Comparison of ENCODE assay signal across 24 mouse cellular contexts in the genomic region with DNA sequence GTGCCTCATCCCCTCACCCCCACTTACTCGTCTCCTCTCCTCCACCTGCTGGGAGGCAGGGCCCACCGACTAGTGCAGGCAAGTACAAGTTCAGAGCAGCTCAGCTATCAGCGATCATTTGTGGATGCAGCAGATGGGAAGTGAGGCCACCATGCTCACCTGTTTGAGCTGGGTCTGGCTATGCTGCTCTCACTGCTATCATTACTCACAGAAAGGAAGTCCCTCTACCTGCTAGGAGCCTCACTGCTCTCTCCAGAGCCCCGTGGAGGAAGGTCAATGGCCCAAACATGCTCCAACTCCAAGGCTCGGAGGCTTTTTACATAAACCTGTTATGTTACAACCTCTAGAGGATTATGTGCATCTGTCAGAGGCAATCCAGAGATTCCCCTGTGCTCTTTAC. TPM values are rescaled to one million over a fixed set of nuclear protein-coding genes. Genes with fewer than 3 reads are reported as not detected.
DNase-seq lines count a peak whose midpoint lies in the region; ATAC-seq lines count a peak whose summit lies in the region.
"Had no signal": no experiment of that assay in that cellular context is flagged by ENCODE, and none has a peak within 500 bp of the region (broad histone marks: within the 10 kb centered on the region; RNA-seq: fewer than 3 reads in every experiment).

No protein-coding gene starts in this region.

- peaks cover 14% of the 10 kb centered on the region for H3K4me1 ChIP-seq in embryonic facial prominence, embryonic 13.5 days
- peaks cover 20% of the 10 kb centered on the region for H3K4me1 ChIP-seq in embryonic facial prominence, embryonic 10.5 days
- peaks cover 8% of the 10 kb centered on the region for H3K4me1 ChIP-seq in midbrain, embryonic 11.5 days (ENCODE audit: control insufficient read depth, insufficient read depth, low read length)
- peaks cover 28% of the 10 kb centered on the region for H3K4me1 ChIP-seq in midbrain, embryonic 10.5 days

- H3K4me2 ChIP-seq in embryonic facial prominence, embryonic 13.5 days = no peak overlapping the region
- no peak overlapping the region for H3K4me2 ChIP-seq in midbrain, embryonic 11.5 days
- H3K4me2 ChIP-seq: embryonic facial prominence, embryonic 15.5 days; hindbrain, embryonic 13.5 days; intestine, embryonic 15.5 days had no signal

- peak overlapping the region; percentile 37; the same call in 1 of the 2 replicates for H3K9ac ChIP-seq in embryonic facial prominence, embryonic 13.5 days
- no peak overlapping the region for H3K9ac ChIP-seq in midbrain, embryonic 11.5 days (ENCODE audit: low read length)
- H3K9ac ChIP-seq: embryonic facial prominence, embryonic 15.5 days; intestine, embryonic 15.5 days had no signal

- H3K27ac ChIP-seq in embryonic facial prominence, embryonic 13.5 days = no peak overlapping the region
- H3K27ac ChIP-seq in embryonic facial prominence, embryonic 10.5 days (replicated peaks) = no peak overlapping the region
- H3K27ac ChIP-seq in midbrain, embryonic 11.5 days (ENCODE audit: low read depth, low read length) = no peak overlapping the region
- H3K27ac ChIP-seq in midbrain, embryonic 10.5 days (replicated peaks) = no peak overlapping the region
- H3K27ac ChIP-seq: embryonic facial prominence, embryonic 15.5 days; heart, adult 2 months; hindbrain, embryonic 10.5 days; hindbrain, embryonic 13.5 days; intestine, embryonic 15.5 days had no signal

- H3K36me3 ChIP-seq in embryonic facial prominence, embryonic 13.5 days = peaks cover 56% of the 10 kb centered on the region
- H3K36me3 ChIP-seq in embryonic facial prominence, embryonic 10.5 days (replicated peaks) = peaks cover 60% of the 10 kb centered on the region
- H3K36me3 ChIP-seq in midbrain, embryonic 11.5 days (ENCODE audit: control insufficient read depth, insufficient read depth, low read length) = peaks cover 11% of the 10 kb centered on the region
- H3K36me3 ChIP-seq in midbrain, embryonic 10.5 days = peaks cover 56% of the 10 kb centered on the region

- 79% methylated on average over 5 of the region's 5 CpGs for WGBS in embryonic facial prominence, embryonic 13.5 days
- 85% methylated on average over 5 of the region's 5 CpGs for WGBS in embryonic facial prominence, embryonic 10.5 days
- WGBS in midbrain, embryonic 11.5 days = 75% methylated on average over 5 of the region's 5 CpGs
- WGBS in midbrain, embryonic 10.5 days = 82% methylated on average over 5 of the region's 5 CpGs

- no peaks in the 10 kb centered on the region for H3K9me3 ChIP-seq in embryonic facial prominence, embryonic 13.5 days
- no peaks in the 10 kb centered on the region for H3K9me3 ChIP-seq in embryonic facial prominence, embryonic 10.5 days
- no peaks in the 10 kb centered on the region for H3K9me3 ChIP-seq in midbrain, embryonic 11.5 days (ENCODE audit: control insufficient read depth, low read length)
- H3K9me3 ChIP-seq in midbrain, embryonic 10.5 days (replicated peaks) = no peaks in the 10 kb centered on the region
- H3K9me3 ChIP-seq: embryonic facial prominence, embryonic 15.5 days; hindbrain, embryonic 10.5 days; hindbrain, embryonic 13.5 days; intestine, embryonic 15.5 days had no signal

- no peak for ATAC-seq in embryonic facial prominence, embryonic 13.5 days (ENCODE audit: insufficient number of reproducible peaks, insufficient read depth, low FRiP score, low TSS enrichment, low read depth)
- no peak for ATAC-seq in midbrain, embryonic 11.5 days (ENCODE audit: low FRiP score)
- ATAC-seq: activated CD4-positive, CD25-positive, alpha-beta regulatory T cell, adult 4 months; forebrain, embryonic 14.5 days; hindbrain, embryonic 16.5 days; intestine, embryonic 15.5 days had no signal

- no peak overlapping the region for H3K4me3 ChIP-seq in embryonic facial prominence, embryonic 13.5 days
- no peak overlapping the region for H3K4me3 ChIP-seq in embryonic facial prominence, embryonic 10.5 days
- H3K4me3 ChIP-seq in midbrain, embryonic 11.5 days (ENCODE audit: low read depth, low read length) = no peak overlapping the region
- H3K4me3 ChIP-seq in midbrain, embryonic 10.5 days = no peak overlapping the region
- H3K4me3 ChIP-seq: embryonic facial prominence, embryonic 15.5 days; heart, adult 2 months; hindbrain, embryonic 10.5 days; hindbrain, embryonic 13.5 days; intestine, embryonic 15.5 days had no signal

- DNase-seq in embryonic facial prominence, embryonic 10.5 days (ENCODE audit: low spot score) = no peak
- DNase-seq in heart, adult 11 months = peak; percentile 85
- DNase-seq in heart, adult 8-10 months (ENCODE audit: low spot score) = no peak
- DNase-seq in midbrain, embryonic 11.5 days (ENCODE audit: low spot score, missing footprints) = peak; percentile 31
- DNase-seq in midbrain, embryonic 10.5 days (ENCODE audit: low spot score) = no peak
- DNase-seq: adrenal gland, adult 8-10 months; adrenal gland, postnatal 25 days; cerebellum, adult 11-12 months; cerebellum, adult 8-10 months; cerebellum, postnatal 36 days; embryo, embryonic 11 days; gastrocnemius, postnatal 25 days; kidney, adult 11 months had no signal

- H3K27me3 ChIP-seq in embryonic facial prominence, embryonic 13.5 days = no peaks in the 10 kb centered on the region
- no peaks in the 10 kb centered on the region for H3K27me3 ChIP-seq in embryonic facial prominence, embryonic 10.5 days (replicated peaks; ENCODE audit: low read depth, poor library complexity, severe bottlenecking)
- no peaks in the 10 kb centered on the region for H3K27me3 ChIP-seq in midbrain, embryonic 11.5 days (ENCODE audit: control insufficient read depth, insufficient read depth, low read length)
- H3K27me3 ChIP-seq in midbrain, embryonic 10.5 days (ENCODE audit: low read depth, poor library complexity, severe bottlenecking) = no peaks in the 10 kb centered on the region
- H3K27me3 ChIP-seq: embryonic facial prominence, embryonic 15.5 days; hindbrain, embryonic 13.5 days; intestine, embryonic 15.5 days had no signal

RNA-seq across cellular contexts. Expression of gene Idua, which starts 2.7 kb away (rescaled TPM):
- polyA plus RNA-seq in embryonic facial prominence, embryonic 13.5 days (2015; fragmentation: Nextera tagmentation; extraction: Ambion mirVana) = 14.6 and 15.3 TPM in 2 replicates
- polyA plus RNA-seq in embryonic facial prominence, embryonic 10.5 days (2016; fragmentation: Nextera tagmentation; extraction: Ambion mirVana) = 9.3 and 9.6 TPM in 2 replicates
- total RNA-seq in heart, adult 8-10 months (2022) = 10 to 100 TPM; 17.9 to 27.3 (median 21.1) TPM
- polyA plus RNA-seq in midbrain, embryonic 11.5 days (2014; fragmentation: Nextera tagmentation; extraction: Ambion mirVana) = 9.2 TPM in 2 replicates
- polyA plus RNA-seq in midbrain, embryonic 10.5 days (2016; fragmentation: Nextera tagmentation; extraction: Ambion mirVana) = 11.5 and 13.3 TPM in 2 replicates

RNA-seq across cellular contexts. Expression of gene Dgkq, which starts 12.1 kb away (rescaled TPM):
- 14.3 and 18.8 TPM in 2 replicates for polyA plus RNA-seq in embryonic facial prominence, embryonic 13.5 days (2015; fragmentation: Nextera tagmentation; extraction: Ambion mirVana)
- 12.5 and 14.5 TPM in 2 replicates for polyA plus RNA-seq in embryonic facial prominence, embryonic 10.5 days (2016; fragmentation: Nextera tagmentation; extraction: Ambion mirVana)
- total RNA-seq in heart, adult 8-10 months (2022) = 1 to 10 TPM; 5.1 to 8.9 (median 6.1) TPM
- polyA plus RNA-seq in midbrain, embryonic 11.5 days (2014; fragmentation: Nextera tagmentation; extraction: Ambion mirVana) = 8.6 TPM in 2 replicates
- polyA plus RNA-seq in midbrain, embryonic 10.5 days (2016; fragmentation: Nextera tagmentation; extraction: Ambion mirVana) = 12.8 and 15.1 TPM in 2 replicates

RNA-seq across cellular contexts. Expression of gene Slc26a1, which starts 18.0 kb away (rescaled TPM):
- 1.1 and 1.3 TPM in 2 replicates for polyA plus RNA-seq in embryonic facial prominence, embryonic 13.5 days (2015; fragmentation: Nextera tagmentation; extraction: Ambion mirVana)
- polyA plus RNA-seq in embryonic facial prominence, embryonic 10.5 days (2016; fragmentation: Nextera tagmentation; extraction: Ambion mirVana) = 0.55 and 0.92 TPM in 2 replicates
- total RNA-seq in heart, adult 8-10 months (2022) = under 1 TPM in 1 of 4 experiments, not detected in 3; 0.06 TPM
- 0.69 and 0.81 TPM in 2 replicates for polyA plus RNA-seq in midbrain, embryonic 11.5 days (2014; fragmentation: Nextera tagmentation; extraction: Ambion mirVana)
- 0.56 and 0.93 TPM in 2 replicates for polyA plus RNA-seq in midbrain, embryonic 10.5 days (2016; fragmentation: Nextera tagmentation; extraction: Ambion mirVana)
- total RNA-seq: gastrocnemius, adult 8-10 months; gastrocnemius, postnatal 25 days; heart, adult 2 months; heart, postnatal 25 days had no signal

RNA-seq across cellular contexts. Expression of gene Tmem175, which starts 27.8 kb away (rescaled TPM):
- polyA plus RNA-seq in embryonic facial prominence, embryonic 13.5 days (2015; fragmentation: Nextera tagmentation; extraction: Ambion mirVana) = 23.7 and 25.8 TPM in 2 replicates
- 15.1 and 16.0 TPM in 2 replicates for polyA plus RNA-seq in embryonic facial prominence, embryonic 10.5 days (2016; fragmentation: Nextera tagmentation; extraction: Ambion mirVana)
- total RNA-seq in heart, adult 8-10 months (2022) = 10 to 100 TPM in 3 of 4 experiments, 1 to 10 TPM in 1; 9.9 to 11.5 (median 11.0) TPM
- polyA plus RNA-seq in midbrain, embryonic 11.5 days (2014; fragmentation: Nextera tagmentation; extraction: Ambion mirVana) = 20.9 and 22.1 TPM in 2 replicates
- polyA plus RNA-seq in midbrain, embryonic 10.5 days (2016; fragmentation: Nextera tagmentation; extraction: Ambion mirVana) = 19.8 and 24.0 TPM in 2 replicates

RNA-seq across cellular contexts. Expression of gene Gak, which starts 27.9 kb away (rescaled TPM):
- 46.7 and 49.2 TPM in 2 replicates for polyA plus RNA-seq in embryonic facial prominence, embryonic 13.5 days (2015; fragmentation: Nextera tagmentation; extraction: Ambion mirVana)
- 63.5 and 66.3 TPM in 2 replicates for polyA plus RNA-seq in embryonic facial prominence, embryonic 10.5 days (2016; fragmentation: Nextera tagmentation; extraction: Ambion mirVana)
- total RNA-seq in heart, adult 8-10 months (2022) = 10 to 100 TPM; 20.1 to 26.2 (median 21.0) TPM
- polyA plus RNA-seq in midbrain, embryonic 11.5 days (2014; fragmentation: Nextera tagmentation; extraction: Ambion mirVana) = 43.3 and 45.3 TPM in 2 replicates
- 59.8 and 64.2 TPM in 2 replicates for polyA plus RNA-seq in midbrain, embryonic 10.5 days (2016; fragmentation: Nextera tagmentation; extraction: Ambion mirVana)

Comparison
In these comparisons a context has a peak if more than half of its experiments do, and no peak if none do; other contexts are left out.
1. DNase-seq: peak in heart, adult 11 months (single experiment) and midbrain, embryonic 11.5 days (single experiment); none in embryonic facial prominence, embryonic 10.5 days (single experiment), heart, adult 8-10 months (single experiment) and midbrain, embryonic 10.5 days (single experiment).